Mouse (Mus musculus): ENCODE measurements around the gene Cdhr3. TPM values are rescaled to one million over a fixed set of nuclear protein-coding genes. Genes with fewer than 3 reads are reported as not detected.

The Cdhr3 gene
- polyA plus RNA-seq, 1 experiment from 2014 or later, result 0.17 TPM

DNA sequence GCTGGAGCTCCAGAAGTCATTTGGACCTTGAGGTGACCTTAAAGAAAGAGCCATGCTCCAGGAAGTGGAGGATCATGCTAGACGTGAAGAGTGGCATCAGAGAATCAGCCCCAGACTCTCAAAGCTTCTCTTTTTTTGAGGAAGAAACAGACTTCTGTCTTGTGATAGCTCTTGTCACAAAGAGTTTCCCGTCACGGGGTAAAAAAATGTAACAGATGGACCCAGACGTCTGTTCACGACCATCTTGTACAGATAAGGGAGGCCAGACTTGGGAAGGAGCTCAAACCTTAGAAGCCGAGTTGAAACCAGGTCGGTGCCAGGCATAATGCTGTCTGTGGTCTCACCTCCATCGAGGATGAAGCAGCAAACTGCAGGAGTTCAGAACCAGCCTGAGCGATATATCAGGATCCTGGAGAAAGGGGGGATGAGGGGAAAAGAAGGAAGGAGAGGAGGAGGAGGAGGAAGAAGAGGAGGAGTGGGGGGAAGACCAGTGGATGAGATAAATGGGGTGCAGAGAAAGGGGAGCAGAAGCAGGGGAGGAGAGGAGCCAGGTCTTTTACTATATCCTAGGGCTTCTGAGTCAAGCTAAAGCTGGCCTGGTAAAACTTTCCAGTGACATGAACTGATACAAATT, 33.0 kb upstream of the Cdhr3 start:
- ATAC-seq (ENCODE audit: low read depth), result no peak
- Histone ChIP-seq H3K4me2 (ENCODE audit: low read depth, low read length) (no peak overlapping the region), H3K4me1 (ENCODE audit: control insufficient read depth, insufficient read depth, low read length) (peaks cover 9% of the 10 kb centered on the region), H3K27ac (ENCODE audit: low read depth, low read length) (no peak overlapping the region), H3K9me3 (ENCODE audit: control insufficient read depth, low read length) (no peaks in the 10 kb centered on the region), H3K4me3 (ENCODE audit: low read depth, low read length) (no peak overlapping the region), H3K9ac (replicated peaks; ENCODE audit: low read depth, low read length) (no peak overlapping the region), H3K36me3 (ENCODE audit: control insufficient read depth, insufficient read depth, low read length) (no peaks in the 10 kb centered on the region), H3K27me3 (ENCODE audit: control insufficient read depth, insufficient read depth, low read length) (no peaks in the 10 kb centered on the region)
- 85% methylated on average over 9 of the region's 9 CpGs for WGBS

DNA sequence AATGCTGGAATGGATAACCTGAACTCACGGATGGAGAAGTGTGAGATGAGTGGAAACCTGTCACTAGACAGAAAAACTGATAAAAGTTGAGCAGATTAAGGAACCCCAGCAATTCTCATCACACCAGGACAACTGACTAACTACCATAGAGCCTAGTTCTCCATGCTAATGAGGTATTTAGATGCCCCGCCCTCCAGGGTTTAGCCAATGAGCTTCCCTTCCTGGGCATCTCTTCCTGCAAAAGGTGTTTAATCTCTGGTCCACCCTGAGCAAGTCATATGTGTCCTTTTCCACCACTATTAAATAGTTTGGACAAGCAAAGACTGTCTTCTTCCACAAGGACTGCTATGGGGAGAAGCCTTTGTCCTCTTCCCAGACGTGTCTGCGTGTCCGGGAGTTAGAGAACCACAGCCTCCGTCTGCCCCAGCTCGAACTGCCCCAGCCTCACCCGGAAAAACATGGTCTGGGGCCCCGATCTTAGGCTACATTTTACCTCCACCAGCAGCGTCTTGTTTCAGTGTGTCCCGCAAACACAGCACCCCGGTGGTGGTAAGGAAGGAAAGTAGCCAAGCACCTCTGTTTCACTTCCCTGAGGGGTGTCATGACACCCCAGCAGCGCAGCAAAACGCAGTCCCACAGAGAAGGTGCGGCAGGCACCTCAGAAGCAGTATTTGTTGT, 26.1 kb upstream of the Cdhr3 start:
- no peaks in the 10 kb centered on the region for H3K36me3 ChIP-seq (ENCODE audit: control insufficient read depth, insufficient read depth, low read length)

DNA sequence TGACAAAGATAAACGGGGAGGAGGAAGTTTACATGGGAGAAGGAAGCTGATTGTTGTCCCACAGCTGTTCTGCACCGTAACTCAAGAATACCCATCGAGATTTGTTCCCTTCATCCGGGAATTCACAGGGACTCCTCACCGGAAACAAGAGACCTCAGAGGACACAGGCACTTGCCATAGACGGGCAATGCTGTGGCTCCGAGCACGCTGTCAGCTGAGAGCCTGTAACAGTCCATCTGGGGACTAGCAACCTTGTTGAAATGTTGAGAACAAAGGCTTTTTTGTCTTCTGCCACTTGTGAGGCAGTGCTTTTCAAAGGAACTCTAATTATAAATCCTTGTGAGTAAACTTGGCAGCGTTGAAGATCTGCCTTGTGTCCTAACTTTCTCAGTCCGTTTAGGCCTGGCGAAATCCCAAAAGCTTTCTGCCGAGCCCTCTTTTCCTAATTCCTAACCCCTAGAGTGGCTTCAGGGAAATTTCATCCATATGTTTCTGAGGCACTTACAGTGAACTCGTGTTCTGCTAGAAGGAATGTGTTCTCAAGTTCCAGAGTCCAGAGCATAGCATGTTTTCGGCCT, 18.3 kb upstream of the Cdhr3 start:
- H3K9me3 ChIP-seq (ENCODE audit: control insufficient read depth, low read length), result no peaks in the 10 kb centered on the region
- no peak overlapping the region for H3K4me3 ChIP-seq (ENCODE audit: low read depth, low read length)
- H3K9ac ChIP-seq (replicated peaks; ENCODE audit: low read depth, low read length), result no peak overlapping the region
- peak overlapping the region; percentile 22; the same call in 1 of the 2 replicates for H3K27ac ChIP-seq (ENCODE audit: low read depth, low read length)
- H3K36me3 ChIP-seq (ENCODE audit: control insufficient read depth, insufficient read depth, low read length), result no peaks in the 10 kb centered on the region
- no peaks in the 10 kb centered on the region for H3K27me3 ChIP-seq (ENCODE audit: control insufficient read depth, insufficient read depth, low read length)
- 18% methylated on average over 14 of the region's 14 CpGs for WGBS
- no peak overlapping the region for H3K4me2 ChIP-seq (ENCODE audit: low read depth, low read length)
- ATAC-seq (ENCODE audit: low read depth), result peak; percentile 51; the same call in 1 of the 2 replicates
- no peaks in the 10 kb centered on the region for H3K4me1 ChIP-seq (ENCODE audit: control insufficient read depth, insufficient read depth, low read length)

More for the DNA sequence above, 26.1 kb upstream of the Cdhr3 start:
- H3K9me3 ChIP-seq (ENCODE audit: control insufficient read depth, low read length), result no peaks in the 10 kb centered on the region
- H3K4me2 ChIP-seq (ENCODE audit: low read depth, low read length), result no peak overlapping the region
- no peak for ATAC-seq (ENCODE audit: low read depth)
- no peaks in the 10 kb centered on the region for H3K27me3 ChIP-seq (ENCODE audit: control insufficient read depth, insufficient read depth, low read length)
- no peaks in the 10 kb centered on the region for H3K4me1 ChIP-seq (ENCODE audit: control insufficient read depth, insufficient read depth, low read length)
- H3K4me3 ChIP-seq (ENCODE audit: low read depth, low read length), result no peak overlapping the region
- WGBS, result 44% methylated on average over 15 of the region's 15 CpGs
- no peak overlapping the region for H3K9ac ChIP-seq (replicated peaks; ENCODE audit: low read depth, low read length)
- no peak overlapping the region for H3K27ac ChIP-seq (ENCODE audit: low read depth, low read length)

DNA sequence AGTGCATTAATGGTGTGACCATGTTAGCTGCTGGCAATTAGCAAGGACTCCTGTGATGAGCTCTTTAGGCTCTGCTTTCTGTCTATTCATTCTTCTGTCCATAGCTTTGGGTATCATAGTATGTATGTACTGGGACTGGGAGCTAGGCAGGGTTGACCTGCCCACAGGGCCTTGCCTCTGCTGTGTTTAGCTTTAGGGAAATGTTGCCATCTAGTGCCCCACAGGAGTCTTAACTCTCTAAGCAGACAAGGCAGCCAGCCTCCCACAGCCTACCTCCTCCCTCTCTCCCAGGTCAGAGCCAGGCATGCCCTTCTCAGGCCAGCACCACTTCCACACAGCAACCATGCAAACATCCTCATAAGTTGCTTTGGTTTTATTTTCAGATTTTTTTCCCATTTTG, 16.9 kb upstream of the Cdhr3 start:
- Histone ChIP-seq H3K9me3 (ENCODE audit: control insufficient read depth, low read length) (no peaks in the 10 kb centered on the region), H3K27ac (ENCODE audit: low read depth, low read length) (no peak overlapping the region), H3K36me3 (ENCODE audit: control insufficient read depth, insufficient read depth, low read length) (no peaks in the 10 kb centered on the region), H3K9ac (replicated peaks; ENCODE audit: low read depth, low read length) (no peak overlapping the region), H3K4me1 (ENCODE audit: control insufficient read depth, insufficient read depth, low read length) (no peaks in the 10 kb centered on the region), H3K27me3 (ENCODE audit: control insufficient read depth, insufficient read depth, low read length) (no peaks in the 10 kb centered on the region), H3K4me3 (ENCODE audit: low read depth, low read length) (no peak overlapping the region), H3K4me2 (ENCODE audit: low read depth, low read length) (no peak overlapping the region)
- ATAC-seq (ENCODE audit: low read depth), result peak; percentile 69; the same call in 1 of the 2 replicates

DNA sequence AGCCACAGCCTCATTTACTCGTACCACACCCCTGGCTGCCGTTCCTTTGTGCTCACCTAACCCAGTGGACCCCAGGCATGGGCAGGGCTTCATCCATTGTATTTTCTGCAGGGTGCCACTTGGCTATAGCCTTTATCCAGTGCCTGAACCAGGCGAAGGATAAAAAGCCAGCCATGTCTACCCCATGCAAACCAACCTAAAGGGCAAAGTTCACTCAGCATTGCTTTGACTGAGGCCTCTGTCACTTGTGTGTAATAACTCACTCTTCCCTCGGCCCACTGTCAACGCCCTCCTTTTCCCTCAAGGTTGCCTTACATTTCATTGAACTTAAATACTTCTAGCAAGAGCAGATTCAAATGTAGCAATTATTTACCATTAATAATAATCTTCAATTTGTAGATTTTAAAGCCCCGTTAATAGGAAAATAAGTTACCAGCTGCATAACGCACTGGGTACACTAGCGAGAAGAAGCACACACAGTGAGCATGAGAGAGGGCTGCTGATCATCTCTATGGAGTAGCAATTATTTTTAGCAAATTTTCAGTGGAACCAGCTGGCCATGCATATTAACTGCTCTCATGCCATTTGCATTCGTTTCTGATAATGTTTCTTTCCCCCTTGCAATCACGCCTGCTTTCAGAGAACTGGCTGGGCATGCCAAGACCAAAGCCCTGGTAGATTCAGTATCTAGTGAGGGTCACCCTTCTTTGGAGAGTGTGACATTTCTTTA, 13.9 kb upstream of the Cdhr3 start:
- Histone ChIP-seq H3K4me2 (ENCODE audit: low read depth, low read length) (no peak overlapping the region), H3K9ac (replicated peaks; ENCODE audit: low read depth, low read length) (no peak overlapping the region), H3K27me3 (ENCODE audit: control insufficient read depth, insufficient read depth, low read length) (no peaks in the 10 kb centered on the region), H3K4me1 (ENCODE audit: control insufficient read depth, insufficient read depth, low read length) (no peaks in the 10 kb centered on the region), H3K36me3 (ENCODE audit: control insufficient read depth, insufficient read depth, low read length) (no peaks in the 10 kb centered on the region), H3K9me3 (ENCODE audit: control insufficient read depth, low read length) (no peaks in the 10 kb centered on the region), H3K4me3 (ENCODE audit: low read depth, low read length) (no peak overlapping the region), H3K27ac (ENCODE audit: low read depth, low read length) (no peak overlapping the region)
- no peak for ATAC-seq (ENCODE audit: low read depth)
- 41% methylated on average over 10 of the region's 10 CpGs for WGBS

DNA sequence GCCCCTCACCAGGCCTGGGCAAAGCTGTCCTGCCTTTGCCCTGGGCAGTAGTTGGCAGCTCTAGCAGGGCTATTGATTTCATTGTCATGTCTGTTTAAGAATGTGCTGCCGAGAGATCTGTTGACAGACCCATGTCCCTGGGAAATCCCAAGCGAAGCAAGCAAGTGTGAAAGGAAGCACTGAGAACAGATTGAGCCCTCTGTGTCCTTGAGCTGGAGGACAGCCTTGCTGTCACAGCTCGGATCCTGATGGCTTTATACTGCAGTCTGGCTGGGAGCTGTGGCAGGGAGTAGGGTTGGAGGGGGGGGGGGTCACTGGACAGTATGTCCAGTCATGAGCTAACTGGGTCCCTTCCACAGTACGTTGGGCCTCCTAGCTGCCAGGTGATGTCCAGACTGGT, 13.0 kb upstream of the Cdhr3 start:
- no peaks in the 10 kb centered on the region for H3K27me3 ChIP-seq (ENCODE audit: control insufficient read depth, insufficient read depth, low read length)
- no peaks in the 10 kb centered on the region for H3K4me1 ChIP-seq (ENCODE audit: control insufficient read depth, insufficient read depth, low read length)
- H3K9ac ChIP-seq (replicated peaks; ENCODE audit: low read depth, low read length), result no peak overlapping the region
- H3K4me2 ChIP-seq (ENCODE audit: low read depth, low read length), result no peak overlapping the region
- no peak overlapping the region for H3K27ac ChIP-seq (ENCODE audit: low read depth, low read length)
- WGBS, result 61% methylated on average over 4 of the region's 4 CpGs
- no peaks in the 10 kb centered on the region for H3K36me3 ChIP-seq (ENCODE audit: control insufficient read depth, insufficient read depth, low read length)
- no peak overlapping the region for H3K4me3 ChIP-seq (ENCODE audit: low read depth, low read length)
- no peaks in the 10 kb centered on the region for H3K9me3 ChIP-seq (ENCODE audit: control insufficient read depth, low read length)
- no peak for ATAC-seq (ENCODE audit: low read depth)

DNA sequence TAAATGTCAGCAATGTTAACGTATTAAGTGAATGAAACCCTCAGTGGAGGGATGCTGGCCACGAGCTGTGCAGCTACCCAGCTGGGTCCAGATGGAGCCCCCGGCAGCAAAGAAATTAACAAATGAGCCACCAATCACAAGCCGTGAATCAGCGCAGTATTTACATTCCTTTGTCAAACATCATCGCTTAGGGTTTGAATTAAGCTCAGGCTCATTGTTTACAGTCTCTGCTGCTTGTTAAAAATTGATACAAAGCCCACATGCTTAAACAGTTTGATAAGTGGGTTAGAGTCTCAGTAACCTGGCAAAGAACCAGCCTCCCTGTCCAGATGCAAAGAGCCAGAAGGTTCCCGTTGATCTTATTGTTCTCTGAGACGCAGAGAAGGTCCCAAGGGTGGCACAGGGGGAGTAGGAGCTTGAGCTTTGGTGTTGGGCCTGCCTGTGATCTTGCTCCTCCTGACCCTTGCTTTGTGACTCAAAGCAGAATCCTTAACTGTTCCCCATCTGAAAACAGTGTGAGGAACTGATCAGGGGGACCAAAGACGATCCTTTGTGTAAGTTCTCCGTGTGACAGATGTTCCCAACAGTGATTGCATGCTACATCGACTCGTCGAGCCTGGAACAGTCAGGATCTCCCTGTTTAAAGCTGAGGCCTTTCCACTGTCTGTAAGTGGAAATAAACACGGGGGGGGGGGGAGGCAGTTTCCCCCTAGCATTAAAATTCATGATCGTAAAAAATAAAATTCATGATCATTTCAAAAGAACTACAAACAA, 9.9 kb upstream of the Cdhr3 start:
- Histone ChIP-seq H3K4me3 (ENCODE audit: low read depth, low read length) (no peak overlapping the region), H3K9ac (replicated peaks; ENCODE audit: low read depth, low read length) (no peak overlapping the region), H3K9me3 (ENCODE audit: control insufficient read depth, low read length) (no peaks in the 10 kb centered on the region), H3K4me1 (ENCODE audit: control insufficient read depth, insufficient read depth, low read length) (no peaks in the 10 kb centered on the region), H3K4me2 (ENCODE audit: low read depth, low read length) (no peak overlapping the region), H3K27ac (ENCODE audit: low read depth, low read length) (peak overlapping the region; percentile 24; the same call in 1 of the 2 replicates), H3K36me3 (ENCODE audit: control insufficient read depth, insufficient read depth, low read length) (no peaks in the 10 kb centered on the region), H3K27me3 (ENCODE audit: control insufficient read depth, insufficient read depth, low read length) (no peaks in the 10 kb centered on the region)
- peak; percentile 76 for ATAC-seq (ENCODE audit: low read depth)
- WGBS, result 20% methylated on average over 15 of the region's 15 CpGs

DNA sequence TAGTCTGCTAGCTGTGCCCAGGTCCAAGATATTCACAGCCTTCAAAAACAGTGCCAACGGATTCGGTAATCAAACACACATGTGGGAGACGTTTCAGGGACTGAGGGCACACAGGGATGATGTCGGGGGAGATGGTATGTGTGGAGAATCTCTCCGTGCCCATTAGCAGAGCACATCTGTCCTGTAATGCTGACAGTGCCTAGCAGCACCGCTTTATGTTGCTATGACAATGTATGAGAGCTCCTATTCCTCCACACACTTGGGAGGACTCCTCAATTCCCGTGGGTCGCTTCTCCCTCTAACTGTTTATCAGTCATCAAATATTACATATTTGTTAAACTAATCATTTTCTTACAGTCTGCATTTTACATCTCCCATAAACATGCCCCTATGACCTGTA, 9.0 kb upstream of the Cdhr3 start:
- no peak overlapping the region for H3K4me3 ChIP-seq (ENCODE audit: low read depth, low read length)
- H3K9ac ChIP-seq (replicated peaks; ENCODE audit: low read depth, low read length), result no peak overlapping the region
- no peaks in the 10 kb centered on the region for H3K4me1 ChIP-seq (ENCODE audit: control insufficient read depth, insufficient read depth, low read length)
- WGBS, result 55% methylated on average over 8 of the region's 8 CpGs
- no peaks in the 10 kb centered on the region for H3K9me3 ChIP-seq (ENCODE audit: control insufficient read depth, low read length)
- H3K27me3 ChIP-seq (ENCODE audit: control insufficient read depth, insufficient read depth, low read length), result no peaks in the 10 kb centered on the region
- no peak overlapping the region for H3K27ac ChIP-seq (ENCODE audit: low read depth, low read length)
- peak; percentile 55; the same call in 1 of the 2 replicates for ATAC-seq (ENCODE audit: low read depth)
- no peak overlapping the region for H3K4me2 ChIP-seq (ENCODE audit: low read depth, low read length)
- no peaks in the 10 kb centered on the region for H3K36me3 ChIP-seq (ENCODE audit: control insufficient read depth, insufficient read depth, low read length)
